Mouse (Mus musculus) large intestine, adult 2 months (tissue): ENCODE results near the gene Gimd1. TPM values are rescaled to one million over a fixed set of nuclear protein-coding genes. Genes with fewer than 3 reads are reported as not detected.

Experiments
- DNase-seq: peaks from one replicate; pipeline ENCODE4 v3.0.0-alpha.2; 2012; ENCODE audit warnings: low read depth, low spot score
- WGBS: fragments of 180-500 bp; shearing (Covaris S2); methylation state at CpG from one replicate; pipeline ENCODE4 v1.1.7; 2018; 5-methylcytosine and 5-hydroxymethylcytosine counted together
- polyA plus RNA-seq: library from polyadenylated mRNA; depleted of rRNA; stranded (reverse); fragments of >200 nt; gene quantifications from 2 replicates; pipeline ENCODE4 v1.2.3, GENCODE M21; 2012; rRNA removed

The Gimd1 gene
- polyA plus RNA-seq, 1 experiment: 11.7 TPM

DNA sequence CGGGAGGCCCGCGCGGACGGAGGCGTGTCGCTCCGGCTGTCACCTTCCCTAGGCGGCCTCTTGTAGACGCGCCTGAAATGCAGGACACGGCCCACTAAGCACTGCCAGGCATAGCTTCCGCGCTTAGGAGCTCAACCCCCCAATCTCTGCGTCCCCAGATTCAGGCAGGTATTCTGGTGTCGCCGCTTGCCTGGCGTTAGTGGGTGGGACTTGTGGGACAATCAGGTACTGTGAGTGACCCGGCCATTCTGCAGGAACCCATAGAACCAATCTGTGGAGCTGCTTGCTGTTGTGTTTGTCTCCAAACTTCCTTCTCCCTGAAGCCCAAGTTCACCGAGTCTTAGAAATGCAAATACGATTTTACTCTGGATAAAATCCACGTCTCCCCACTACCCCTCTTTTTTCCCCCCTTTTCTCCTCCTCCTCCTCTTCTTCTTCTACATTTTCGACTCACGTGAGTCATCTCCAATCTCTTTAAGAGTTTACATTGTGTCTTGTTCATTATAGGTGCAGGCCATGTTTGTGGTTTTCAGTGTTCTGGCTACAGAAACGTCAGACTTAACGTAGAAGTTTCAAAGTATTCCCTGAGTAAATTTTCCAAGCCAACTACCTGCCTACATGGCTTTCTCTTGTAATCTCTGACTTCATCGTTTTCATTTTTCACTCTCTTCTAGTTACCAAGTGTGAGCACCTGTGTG, 54.8 kb downstream of the Gimd1 start, which contains the start of gene Aimp1:
Gene Aimp1, minus strand, starts transcription at position 140 of the 698 bp plus-strand sequence.
- WGBS: under 1% methylated on average over 27 of the region's 27 CpGs
- DNase-seq: no peak

Other genes starting within 250 kb of the Gimd1 start
- gene Tbck, start 54.3 kb downstream of the Gimd1 start, polyA plus RNA-seq: 3.0 and 3.9 TPM in 2 replicates
- gene Aimp1, start 54.5 kb downstream of the Gimd1 start, polyA plus RNA-seq: 14.5 and 18.0 TPM in 2 replicates